Mouse (Mus musculus) thymus, adult 2 months (tissue): ENCODE measurements around the gene Crkl. TPM values are rescaled to one million over a fixed set of nuclear protein-coding genes. Genes with fewer than 3 reads are reported as not detected.
A peak's percentile ranks its signal among the peaks of the same experiment; 100 is the strongest.

Experiments
- DNase-seq: peaks from one replicate; pipeline ENCODE4 v3.0.0; 2021
- H3K27ac ChIP-seq: fragments of 200-500 bp; 2 replicates; pipeline ENCODE4 v1.5.1; 2012; ENCODE audit warnings: low read length, control low read depth; ENCODE audit not compliant: control insufficient read depth, insufficient read depth
- H3K27me3 ChIP-seq: fragments of 200-500 bp; 2 replicates; pipeline ENCODE4 v1.6.1; 2012; ENCODE audit warnings: mild to moderate bottlenecking, low read length, moderate library complexity, mixed read lengths; ENCODE audit not compliant: control insufficient read depth, insufficient read depth
- H3K36me3 ChIP-seq: fragments of 200-500 bp; 2 replicates; pipeline ENCODE4 v1.6.1; 2012; ENCODE audit warnings: mild to moderate bottlenecking, low read length, moderate library complexity; ENCODE audit not compliant: control insufficient read depth, insufficient read depth
- H3K4me1 ChIP-seq: fragments of 200-500 bp; replicated peaks from 2 replicates; pipeline ENCODE4 v1.6.1; 2012; ENCODE audit warnings: low read length; ENCODE audit not compliant: control insufficient read depth, insufficient read depth
- H3K4me3 ChIP-seq: fragments of 200-500 bp; 2 replicates; pipeline ENCODE4 v1.5.1; 2012; ENCODE audit warnings: mild to moderate bottlenecking, low read length, control low read depth, moderate library complexity; ENCODE audit not compliant: control insufficient read depth, insufficient read depth
- CTCF ChIP-seq: fragments of 200-500 bp; IDR thresholded peaks from 2 replicates; pipeline ENCODE4 v1.5.1; 2012; ENCODE audit warnings: mild to moderate bottlenecking, control low read depth, low read length, moderate library complexity, borderline replicate concordance; ENCODE audit not compliant: control insufficient read depth, poor library complexity, insufficient read depth; ENCODE audit errors: extremely low read depth
- POLR2A ChIP-seq: fragments of 200-500 bp; IDR thresholded peaks from 2 replicates; pipeline ENCODE4 v1.6.1; 2012; ENCODE audit warnings: mild to moderate bottlenecking, low read length, control low read depth, moderate library complexity; ENCODE audit not compliant: control insufficient read depth, poor library complexity, insufficient read depth; ENCODE audit errors: extremely low read depth
- WGBS: fragments of 180-500 bp; shearing (Covaris S2); methylation state at CpG from one replicate; pipeline ENCODE4 v1.1.7; 2018; 5-methylcytosine and 5-hydroxymethylcytosine counted together
- polyA plus RNA-seq: library from polyadenylated mRNA; depleted of rRNA; stranded (reverse); fragments of >200 nt; gene quantifications from 2 replicates; pipeline ENCODE4 v1.2.3, GENCODE M21; 2012

The Crkl gene
- polyA plus RNA-seq, 1 experiment = 147 TPM

- TF ChIP-seq CTCF = no peak
- TF ChIP-seq POLR2A = no peak
- Histone ChIP-seq H3K27me3 (no peaks in the 10 kb centered on the region), H3K27ac (no peak overlapping the region), H3K4me3 (no peak overlapping the region), H3K4me1 (peaks cover 5% of the 10 kb centered on the region; the same call in 1 of the 2 replicates), H3K36me3 (no peaks in the 10 kb centered on the region)
- WGBS = 89% methylated on average over 4 of the region's 4 CpGs
- DNase-seq = no peak
Observed at GRCm38 (mm10) chr16:17410209-17410608, 41.6 kb upstream of the Crkl start.

DNA sequence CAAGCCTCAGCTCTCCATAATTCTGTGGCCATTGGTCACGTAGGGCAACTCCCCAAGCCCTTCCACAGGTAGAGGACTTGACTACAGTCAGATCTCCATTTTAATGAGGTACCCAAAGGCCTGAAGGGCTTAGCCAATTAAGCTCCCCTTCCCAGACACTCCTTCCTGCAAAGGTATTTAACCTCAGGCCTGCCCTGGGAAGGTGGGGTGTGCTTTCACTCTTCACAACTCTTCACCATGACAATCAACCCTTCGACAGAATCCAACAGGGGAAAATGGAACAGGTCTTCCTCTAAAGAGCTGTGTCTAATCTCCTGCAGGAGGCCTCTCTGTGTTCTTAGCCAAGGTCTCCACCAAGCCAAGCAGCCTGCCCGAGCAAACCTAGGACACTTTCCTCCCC, 28.8 kb upstream of the Crkl start:
- H3K36me3 ChIP-seq = peaks cover 60% of the 10 kb centered on the region
- H3K27me3 ChIP-seq = no peaks in the 10 kb centered on the region
- TF ChIP-seq POLR2A = no peak
- TF ChIP-seq CTCF = no peak
- H3K4me1 ChIP-seq = no peaks in the 10 kb centered on the region
- DNase-seq = no peak
- WGBS = 97% methylated on average over 3 of the region's 3 CpGs
- H3K27ac ChIP-seq = no peak overlapping the region
- H3K4me3 ChIP-seq = no peak overlapping the region

DNA sequence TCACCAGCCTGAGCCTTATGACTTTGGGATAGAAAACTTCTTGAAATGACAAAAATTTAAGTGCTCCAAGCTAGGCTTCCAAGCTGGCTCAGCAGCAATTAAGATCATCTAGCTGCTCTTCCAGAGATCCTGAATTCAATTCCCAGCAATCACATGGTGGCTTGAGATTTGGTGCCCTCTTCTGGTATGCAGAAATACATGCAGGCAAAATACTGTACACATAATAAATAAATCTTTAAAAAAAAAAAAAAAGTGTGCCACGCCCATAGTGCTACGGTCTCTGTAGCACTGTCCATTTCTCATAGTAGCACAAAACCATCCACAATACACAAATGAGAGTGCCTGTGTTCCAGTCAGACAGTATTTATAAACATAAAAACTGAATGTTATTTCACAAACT, 19.2 kb upstream of the Crkl start:
- Histone ChIP-seq H3K4me1 (no peaks in the 10 kb centered on the region), H3K27me3 (no peaks in the 10 kb centered on the region), H3K4me3 (no peak overlapping the region), H3K36me3 (peaks cover 15% of the 10 kb centered on the region), H3K27ac (no peak overlapping the region)
- 87% methylated on average over 2 of the region's 2 CpGs for WGBS
- no peak for DNase-seq
- TF ChIP-seq POLR2A (no peak), CTCF (no peak)

DNA sequence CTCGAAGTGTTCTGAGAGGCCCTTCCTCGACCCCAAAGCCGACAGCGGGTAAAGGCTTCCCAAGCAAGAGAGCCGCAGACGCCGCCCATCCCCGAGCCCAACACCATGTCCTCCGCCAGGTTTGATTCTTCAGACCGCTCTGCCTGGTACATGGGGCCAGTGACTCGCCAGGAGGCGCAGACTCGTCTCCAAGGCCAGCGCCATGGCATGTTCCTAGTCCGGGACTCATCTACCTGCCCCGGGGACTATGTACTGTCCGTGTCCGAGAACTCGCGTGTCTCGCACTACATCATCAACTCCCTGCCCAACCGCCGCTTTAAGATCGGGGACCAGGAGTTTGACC, 557 bp downstream of the Crkl start:
- Histone ChIP-seq H3K4me3 (peak overlapping the region; percentile 94), H3K27ac (peak overlapping the region; percentile 11; the same call in 1 of the 2 replicates), H3K4me1 (peaks cover 7% of the 10 kb centered on the region; the same call in 1 of the 2 replicates), H3K27me3 (no peaks in the 10 kb centered on the region), H3K36me3 (no peaks in the 10 kb centered on the region)
- DNase-seq = no peak
- TF ChIP-seq CTCF (no peak), POLR2A (no peak)
- under 1% methylated on average over 24 of the region's 24 CpGs for WGBS

GRCm38 (mm10) chr16:17456901-17457300, 5.1 kb downstream of the Crkl start:
- H3K4me3 ChIP-seq = no peak overlapping the region
- 100% methylated on average over 1 of the region's 1 CpGs for WGBS
- peaks cover 4% of the 10 kb centered on the region for H3K36me3 ChIP-seq
- no peaks in the 10 kb centered on the region for H3K27me3 ChIP-seq
- TF ChIP-seq CTCF = no peak
- no peak for TF ChIP-seq POLR2A
- H3K27ac ChIP-seq = no peak overlapping the region
- H3K4me1 ChIP-seq = peaks cover 5% of the 10 kb centered on the region; the same call in 1 of the 2 replicates
- DNase-seq = no peak

DNA sequence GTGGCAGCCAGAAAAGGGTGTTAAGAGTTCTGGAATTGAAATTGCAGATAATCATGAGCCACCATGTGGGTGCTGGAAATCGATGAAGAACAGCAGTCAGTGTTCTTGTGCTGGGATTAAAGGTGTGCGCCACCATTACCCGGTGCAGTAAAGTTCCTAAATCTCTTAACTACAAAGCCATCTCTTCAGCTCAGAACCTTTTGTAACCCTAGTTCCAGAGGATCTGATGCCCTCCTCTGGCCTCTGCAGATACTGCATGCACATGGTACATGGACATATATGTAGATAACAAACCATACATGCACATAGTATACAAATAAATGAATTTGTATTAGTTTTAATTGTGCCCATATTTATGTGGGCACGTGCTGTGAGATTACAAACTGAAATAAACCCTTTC, 8.5 kb downstream of the Crkl start:
- H3K4me1 ChIP-seq = peaks cover 3% of the 10 kb centered on the region; the same call in 1 of the 2 replicates
- H3K36me3 ChIP-seq = peaks cover 4% of the 10 kb centered on the region
- DNase-seq = peak; percentile 65

DNA sequence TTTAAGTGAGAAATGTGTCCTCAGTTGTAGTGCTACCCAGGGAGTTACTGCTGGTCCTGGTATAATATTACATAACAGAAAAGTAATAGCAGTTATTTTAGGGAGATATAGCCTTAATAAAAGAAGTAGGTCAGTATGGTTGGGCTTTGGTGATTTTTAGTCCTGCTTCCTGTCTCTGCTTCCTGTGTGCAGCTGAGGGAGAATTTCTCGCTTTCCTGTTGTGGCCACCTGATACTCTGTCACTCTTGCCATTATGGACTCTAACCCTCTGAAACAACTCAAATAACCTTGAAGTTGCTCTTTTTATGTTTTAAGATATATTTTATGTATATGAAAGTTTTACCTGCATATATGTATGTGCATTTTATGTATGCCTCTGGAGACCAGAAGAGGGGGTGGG, 9.8 kb downstream of the Crkl start:
- WGBS = 26% methylated on average over 1 of the region's 1 CpGs

More for the DNA sequence above, 8.5 kb downstream of the Crkl start:
- Histone ChIP-seq H3K27me3 (no peaks in the 10 kb centered on the region), H3K4me3 (no peak overlapping the region), H3K27ac (no peak overlapping the region)
- TF ChIP-seq POLR2A = no peak
- no peak for TF ChIP-seq CTCF
- WGBS = 78% methylated on average over 4 of the region's 4 CpGs

More for the DNA sequence above, 9.8 kb downstream of the Crkl start:
- no peak for DNase-seq
- no peaks in the 10 kb centered on the region for H3K27me3 ChIP-seq
- H3K36me3 ChIP-seq = peaks cover 4% of the 10 kb centered on the region
- H3K4me3 ChIP-seq = no peak overlapping the region
- H3K4me1 ChIP-seq = no peaks in the 10 kb centered on the region
- TF ChIP-seq CTCF (no peak), POLR2A (no peak)
- no peak overlapping the region for H3K27ac ChIP-seq
